Mouse (Mus musculus): ENCODE measurements at regions not wholly inside any gene's neighbourhood (a gene's known extent, or its start where the extent isn't known, plus 50 kb on each side); places are given as distances from the start of the nearest gene placed in this dataset.
"Not testable (repeated sequence)": the region's sequence is repeated elsewhere in the genome, so short reads cannot be mapped to it uniquely, and the experiment has no call there.

DNA sequence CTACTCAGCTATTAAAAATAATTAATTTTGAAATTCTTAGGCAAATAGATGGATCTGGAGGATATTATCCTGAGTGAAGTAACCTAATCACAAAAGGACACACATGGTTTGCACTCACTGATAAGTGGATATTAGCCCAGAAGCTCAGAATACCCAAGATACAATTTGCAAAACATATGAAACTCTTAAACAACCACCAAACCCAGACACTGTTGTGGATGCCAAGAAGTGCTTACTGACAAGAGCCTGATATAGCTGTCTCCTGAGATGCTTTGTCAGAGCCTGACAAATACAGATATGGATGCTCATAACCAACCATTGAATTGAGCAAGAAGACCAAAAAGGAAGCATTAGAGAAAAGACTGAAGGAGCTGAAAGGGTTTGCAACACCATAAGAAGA lies 468.4 kb upstream of the Cdh12 start:
- not testable (repeated sequence) for DNase-seq (ENCODE audit: low spot score in 2 of 2)

GRCm38 (mm10) chr15:19985001-19985400 lies 464.1 kb upstream of the Cdh12 start:
- not testable (repeated sequence) for DNase-seq (ENCODE audit: low spot score in 2 of 2)

- DNase-seq (ENCODE audit: low spot score in 2 of 2): no peak
These were observed 417.3 kb upstream of the Cdh12 start for GRCm38 (mm10) chr15:20031772-20032171.

DNA sequence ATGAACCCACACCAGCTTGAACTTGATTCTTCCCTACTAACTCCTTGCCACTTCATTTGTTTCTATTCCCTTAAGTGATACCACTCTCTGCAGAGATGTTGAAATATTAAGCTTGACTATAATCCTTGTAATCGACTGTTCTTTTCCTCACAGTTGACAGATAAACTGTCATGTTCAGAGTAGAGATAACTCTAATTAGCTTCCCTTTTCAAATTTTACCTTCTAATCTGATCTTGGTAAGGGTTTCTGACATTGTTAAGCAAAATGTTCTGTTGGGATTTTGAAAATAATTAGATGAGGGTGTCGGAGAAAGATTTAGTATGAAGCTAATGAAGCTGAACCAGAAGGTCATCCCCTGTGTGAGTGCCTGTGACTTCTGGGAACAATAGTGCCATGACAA lies 414.7 kb upstream of the Cdh12 start:
- DNase-seq (ENCODE audit: low spot score in 2 of 2): no peak

DNA sequence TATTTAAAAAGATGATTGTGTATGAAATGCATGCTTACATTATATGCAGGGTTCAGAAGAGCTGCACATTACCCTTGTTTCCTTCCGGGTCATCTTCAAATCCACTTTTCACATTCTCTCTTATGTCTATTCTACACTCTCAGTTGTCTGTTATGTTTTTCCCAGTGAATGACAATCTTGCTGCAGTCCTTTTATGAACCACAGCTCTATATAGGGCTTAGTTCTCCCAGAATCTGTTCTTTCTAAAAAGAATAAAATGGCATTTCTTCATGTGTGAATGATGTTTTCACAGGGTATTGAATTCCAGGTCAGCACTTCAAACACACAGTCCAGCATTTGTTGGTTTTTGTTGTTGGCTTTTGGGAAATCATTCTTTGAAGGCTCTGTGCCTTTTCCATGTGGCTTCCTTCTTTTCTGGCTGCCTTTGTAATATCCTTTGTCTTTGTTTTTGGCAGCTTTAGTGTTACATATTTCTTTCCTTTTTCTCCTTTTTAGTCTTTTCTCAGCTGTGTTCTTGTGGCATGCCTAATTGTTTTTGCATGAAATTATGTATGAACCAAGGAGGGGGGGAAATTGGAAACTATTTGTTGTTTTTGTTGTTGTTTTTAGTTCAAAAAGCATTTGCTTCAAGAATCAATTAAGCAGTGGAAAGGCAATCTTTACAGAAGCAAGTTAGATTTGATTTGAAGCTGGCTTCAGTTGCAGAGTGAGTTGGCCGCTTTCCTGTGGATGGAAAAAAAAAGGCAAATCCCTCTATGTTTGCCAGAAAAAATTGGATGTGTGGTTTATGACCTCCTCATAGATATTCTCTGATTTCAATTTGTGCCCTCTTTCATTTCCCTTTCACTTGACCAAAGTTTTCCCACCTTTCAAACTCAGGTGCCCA lies 410.3 kb upstream of the Cdh12 start:
- no peak for DNase-seq (ENCODE audit: low spot score in 2 of 2)

GRCm38 (mm10) chr15:20040041-20040440 lies 409.0 kb upstream of the Cdh12 start:
- DNase-seq (ENCODE audit: low spot score in 2 of 2): no peak

DNA sequence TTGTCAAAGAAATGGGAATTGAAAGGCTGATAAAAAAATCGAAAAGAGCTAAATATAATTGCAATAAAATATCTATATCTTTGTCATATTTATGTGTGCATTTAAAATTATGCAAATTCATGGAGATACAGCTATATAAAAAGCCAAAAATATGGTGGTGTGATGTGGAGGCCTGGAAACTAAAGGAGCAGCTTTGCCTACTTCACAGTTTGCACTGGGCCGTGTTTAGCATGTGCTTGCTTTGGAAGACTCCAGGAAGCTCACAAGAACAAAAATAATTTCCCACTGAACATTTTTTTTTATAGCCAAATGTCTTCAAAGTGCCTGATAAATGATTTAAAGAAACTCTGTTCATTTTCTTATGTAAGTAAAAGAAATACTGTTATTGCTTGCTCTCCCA lies 364.1 kb upstream of the Cdh12 start:
- DNase-seq (ENCODE audit: low spot score in 2 of 2): peak; percentile 25 to 33

DNA sequence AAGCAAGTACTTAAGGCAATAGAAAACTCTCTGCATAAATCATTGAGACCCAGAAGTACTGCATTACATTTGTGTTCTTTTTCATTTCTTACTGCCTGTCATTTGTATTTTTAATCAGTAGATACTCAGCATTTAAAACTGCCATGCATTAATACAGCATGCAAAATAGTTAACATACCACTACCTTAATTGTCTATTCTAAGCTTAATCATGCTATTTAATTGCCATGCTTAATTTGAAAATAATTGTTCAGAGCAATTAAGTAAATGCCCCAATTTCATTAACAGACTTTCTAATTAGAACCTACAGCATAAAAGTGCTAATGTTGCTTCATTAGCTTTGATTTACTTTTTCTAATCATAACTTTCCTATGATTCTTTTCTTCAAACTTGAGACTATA lies 359.3 kb upstream of the Cdh12 start:
- no peak for DNase-seq (ENCODE audit: low spot score in 2 of 2)

- DNase-seq (ENCODE audit: low spot score in 2 of 2): no peak
These were observed 358.5 kb upstream of the Cdh12 start for GRCm38 (mm10) chr15:20090522-20090921.

DNA sequence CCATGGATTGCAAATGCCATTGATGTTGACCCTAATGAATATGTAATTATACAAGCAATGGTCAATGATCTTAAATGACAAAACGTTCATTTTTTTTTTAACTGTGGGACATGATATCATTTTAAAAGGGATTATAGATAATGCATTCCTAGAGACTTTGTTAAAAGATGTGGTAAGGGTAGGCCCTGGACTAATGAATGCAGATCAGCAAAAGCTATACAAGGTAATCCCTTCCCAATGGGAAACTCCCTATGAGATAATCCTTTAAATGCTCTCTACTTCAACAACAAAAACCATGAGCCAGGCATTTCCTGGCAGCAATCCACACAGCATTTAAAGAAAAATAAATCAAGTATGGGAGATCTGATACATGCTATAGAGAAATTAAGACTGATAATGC lies 353.3 kb upstream of the Cdh12 start:
- no peak for DNase-seq (ENCODE audit: low spot score in 2 of 2)

DNA sequence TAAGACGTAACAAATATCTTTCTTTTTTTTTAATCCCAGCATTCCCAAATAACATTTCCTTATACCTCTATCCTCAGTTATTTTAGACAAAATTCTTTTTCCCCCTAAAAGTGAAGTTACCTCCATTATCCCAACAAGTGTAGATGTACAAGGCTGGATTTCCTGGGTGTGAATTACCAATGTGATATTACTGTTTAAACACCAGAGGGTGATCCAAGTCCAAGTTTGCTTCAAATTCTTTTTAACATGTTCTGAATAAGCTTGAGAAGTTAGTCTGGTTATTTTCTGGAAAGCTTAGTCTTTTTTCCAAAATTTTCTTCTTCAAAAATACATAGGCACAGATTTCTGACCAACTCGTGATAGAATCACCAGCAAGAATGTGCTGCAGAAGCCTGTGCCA lies 329.5 kb upstream of the Cdh12 start:
- DNase-seq (ENCODE audit: low spot score in 2 of 2): no peak

- no peak for DNase-seq (ENCODE audit: low spot score in 2 of 2)
These were observed 325.5 kb upstream of the Cdh12 start for GRCm38 (mm10) chr15:20123586-20123985.

GRCm38 (mm10) chr15:20135893-20136570 lies 313.0 kb upstream of the Cdh12 start:
- peak in 1 of 2 experiments; percentile 10 for DNase-seq (ENCODE audit: low spot score in 2 of 2)

- DNase-seq (ENCODE audit: low spot score in 2 of 2): no peak
These were observed 297.2 kb upstream of the Cdh12 start for GRCm38 (mm10) chr15:20151910-20152309.

Data from left cerebral cortex, adult 9 months (tissue).